Mouse (Mus musculus) megakaryocyte, embryonic 14.5 days (primary cell): ENCODE measurements at regions not wholly inside any gene's neighbourhood (a gene's known extent, or its start where the extent isn't known, plus 50 kb on each side); places are given as distances from the start of the nearest gene placed in this dataset.

Experiments
- H3K27me3 ChIP-seq: replicated peaks from 2 replicates; pipeline ENCODE3; 2012; ENCODE audit warnings: inconsistent platforms
- H3K36me3 ChIP-seq: replicated peaks from 2 replicates; pipeline ENCODE3; 2012; ENCODE audit warnings: low read length, inconsistent platforms, mixed read lengths
- H3K4me1 ChIP-seq: 2 replicates; pipeline ENCODE4 v1.6.1; 2012; ENCODE audit warnings: inconsistent platforms
- H3K4me3 ChIP-seq: replicated peaks from 2 replicates; pipeline ENCODE3; 2012; ENCODE audit warnings: moderate library complexity, mild to moderate bottlenecking, inconsistent platforms
- H3K9me3 ChIP-seq: 2 replicates; pipeline ENCODE4 v1.6.1; 2012; ENCODE audit warnings: inconsistent platforms
- FLI1 ChIP-seq: IDR thresholded peaks from 2 replicates; pipeline ENCODE4 v1.6.1; 2012; ENCODE audit warnings: low read length, inconsistent platforms, mixed read lengths
- GATA1 ChIP-seq: IDR thresholded peaks from 3 replicates; pipeline ENCODE4 v1.6.1; 2012; ENCODE audit warnings: mixed read lengths, low read length, inconsistent platforms, borderline replicate concordance

DNA sequence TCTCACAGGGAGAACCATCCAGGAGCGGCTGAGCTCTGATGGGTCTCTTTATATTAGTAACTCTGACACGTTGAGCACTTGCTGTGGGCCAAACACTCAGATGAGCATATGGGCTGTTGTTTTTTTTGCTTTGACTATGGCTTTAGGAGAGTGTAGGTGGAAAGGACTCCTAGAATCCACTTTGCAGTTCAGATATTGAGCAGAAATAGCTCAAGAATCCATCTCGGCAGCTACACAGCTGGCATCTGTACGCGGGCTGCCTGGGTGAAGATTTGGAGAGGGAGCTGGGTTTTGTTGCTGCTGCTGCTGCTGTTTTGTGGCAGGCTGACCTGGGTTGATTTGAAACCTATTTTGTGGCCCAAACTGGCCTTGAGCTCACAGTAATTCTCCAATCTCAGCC, 281.0 kb downstream of the Rps24 start:
- Histone ChIP-seq H3K27me3 (peaks cover 27% of the 10 kb centered on the region), H3K4me3 (no peak overlapping the region), H3K4me1 (no peaks in the 10 kb centered on the region), H3K9me3 (no peaks in the 10 kb centered on the region), H3K36me3 (no peaks in the 10 kb centered on the region)
- TF ChIP-seq FLI1 (no peak), GATA1 (no peak)

DNA sequence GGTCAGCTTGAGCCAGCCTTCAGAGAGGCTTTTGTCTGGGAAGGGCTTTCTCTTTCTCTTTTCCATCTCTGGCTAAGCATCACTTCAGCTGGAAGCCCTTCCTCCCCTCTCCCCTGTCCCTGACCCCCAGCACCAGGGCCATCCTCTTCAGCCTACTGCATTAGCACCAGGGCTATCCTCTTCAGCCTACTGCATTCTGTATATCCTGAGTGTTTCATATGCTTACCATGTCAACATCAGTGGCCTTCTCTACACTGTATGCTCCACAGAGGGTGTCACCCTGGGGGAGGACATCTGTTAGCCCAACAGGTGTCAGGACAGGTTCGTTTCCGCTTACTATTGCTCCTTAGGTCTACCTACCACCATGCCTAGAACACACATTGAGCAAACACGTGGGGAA, 282.5 kb downstream of the Rps24 start:
- H3K4me3 ChIP-seq: no peak overlapping the region
- TF ChIP-seq FLI1 (no peak), GATA1 (no peak)
- peaks cover 22% of the 10 kb centered on the region for H3K27me3 ChIP-seq
- no peaks in the 10 kb centered on the region for H3K4me1 ChIP-seq
- no peaks in the 10 kb centered on the region for H3K9me3 ChIP-seq
- H3K36me3 ChIP-seq: no peaks in the 10 kb centered on the region

DNA sequence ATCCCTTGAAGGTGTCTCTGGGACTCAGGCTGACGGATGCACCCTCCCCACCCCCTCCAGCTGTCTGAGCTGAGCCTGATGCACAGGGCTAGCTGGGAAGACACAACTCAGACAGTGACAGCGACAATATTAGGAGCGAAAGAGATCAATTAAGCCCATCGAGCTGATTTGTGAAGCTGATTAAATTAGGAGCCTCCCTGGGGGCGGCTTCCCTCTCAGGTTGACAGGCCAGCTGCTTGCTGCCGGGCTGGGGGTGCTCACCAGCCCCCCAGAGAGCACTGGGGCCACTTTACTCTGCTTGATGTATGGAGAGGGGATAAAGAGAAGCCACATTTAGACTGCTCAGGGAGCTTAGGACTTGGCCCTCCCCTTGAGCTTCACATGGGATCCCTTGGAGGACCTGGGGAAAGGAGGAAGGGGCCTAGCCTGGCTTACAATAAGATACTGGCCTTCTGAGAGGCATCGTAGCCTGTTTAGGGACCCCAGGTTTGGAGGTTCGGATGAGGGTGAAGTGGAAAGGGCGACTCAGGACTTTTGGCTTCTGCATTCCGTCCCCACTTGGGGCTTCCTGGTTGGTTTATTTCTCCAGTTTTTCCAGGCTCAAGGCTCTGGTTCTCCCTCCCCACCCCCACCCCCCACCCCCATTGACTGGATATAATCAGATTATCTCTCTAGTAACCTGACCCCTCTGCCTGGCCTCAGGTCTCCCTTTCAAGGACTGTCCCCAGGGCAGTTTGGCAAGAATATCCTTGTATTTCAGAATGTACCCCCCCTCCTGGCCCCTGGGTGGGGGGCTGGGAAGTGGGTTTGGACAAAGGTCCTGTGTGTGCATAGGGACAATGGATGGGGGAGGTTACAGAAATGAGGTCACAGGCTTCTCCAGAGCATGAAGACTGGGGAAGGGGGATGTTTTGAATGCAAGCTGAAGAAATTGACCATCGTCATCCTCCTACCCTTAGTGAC, 283.4 kb downstream of the Rps24 start:
- TF ChIP-seq GATA1: no peak
- TF ChIP-seq FLI1: no peak

GRCm38 (mm10) chr14:24771663-24772062, 284.7 kb downstream of the Rps24 start:
- H3K27me3 ChIP-seq: peaks cover 22% of the 10 kb centered on the region
- no peak overlapping the region for H3K4me3 ChIP-seq
- no peaks in the 10 kb centered on the region for H3K9me3 ChIP-seq
- TF ChIP-seq GATA1 (no peak), FLI1 (no peak)
- no peaks in the 10 kb centered on the region for H3K36me3 ChIP-seq
- no peaks in the 10 kb centered on the region for H3K4me1 ChIP-seq

More for the DNA sequence above, 283.4 kb downstream of the Rps24 start:
- no peaks in the 10 kb centered on the region for H3K9me3 ChIP-seq
- H3K4me3 ChIP-seq: no peak overlapping the region
- H3K4me1 ChIP-seq: no peaks in the 10 kb centered on the region
- H3K27me3 ChIP-seq: peaks cover 20% of the 10 kb centered on the region
- no peaks in the 10 kb centered on the region for H3K36me3 ChIP-seq

GRCm38 (mm10) chr14:24772129-24772528, 285.2 kb downstream of the Rps24 start:
- Histone ChIP-seq H3K4me3 (no peak overlapping the region), H3K9me3 (no peaks in the 10 kb centered on the region), H3K27me3 (peaks cover 22% of the 10 kb centered on the region), H3K4me1 (no peaks in the 10 kb centered on the region), H3K36me3 (no peaks in the 10 kb centered on the region)
- TF ChIP-seq GATA1: no peak
- TF ChIP-seq FLI1: no peak

- no peaks in the 10 kb centered on the region for H3K9me3 ChIP-seq
- TF ChIP-seq GATA1: no peak
- no peak for TF ChIP-seq FLI1
- peaks cover 19% of the 10 kb centered on the region for H3K4me1 ChIP-seq
- peaks cover 16% of the 10 kb centered on the region for H3K27me3 ChIP-seq
- H3K4me3 ChIP-seq: peak overlapping the region; percentile 91
- H3K36me3 ChIP-seq: no peaks in the 10 kb centered on the region
Observed at GRCm38 (mm10) chr14:24778748-24779630, 292.1 kb downstream of the Rps24 start.

GRCm38 (mm10) chr14:24781674-24782073, 294.7 kb downstream of the Rps24 start:
- TF ChIP-seq GATA1: no peak
- no peak for TF ChIP-seq FLI1
- H3K9me3 ChIP-seq: no peaks in the 10 kb centered on the region
- peaks cover 22% of the 10 kb centered on the region for H3K27me3 ChIP-seq
- peaks cover 19% of the 10 kb centered on the region for H3K4me1 ChIP-seq
- H3K4me3 ChIP-seq: no peak overlapping the region
- no peaks in the 10 kb centered on the region for H3K36me3 ChIP-seq

GRCm38 (mm10) chr14:24783889-24784288, 297.0 kb downstream of the Rps24 start:
- TF ChIP-seq GATA1 (no peak), FLI1 (no peak)
- peaks cover 22% of the 10 kb centered on the region for H3K27me3 ChIP-seq
- no peaks in the 10 kb centered on the region for H3K36me3 ChIP-seq
- no peak overlapping the region for H3K4me3 ChIP-seq
- no peaks in the 10 kb centered on the region for H3K9me3 ChIP-seq
- H3K4me1 ChIP-seq: peaks cover 16% of the 10 kb centered on the region

- Histone ChIP-seq H3K4me3 (no peak overlapping the region), H3K27me3 (peaks cover 26% of the 10 kb centered on the region), H3K36me3 (no peaks in the 10 kb centered on the region), H3K9me3 (no peaks in the 10 kb centered on the region), H3K4me1 (peaks cover under 1% of the 10 kb centered on the region)
- no peak for TF ChIP-seq GATA1
- TF ChIP-seq FLI1: no peak
Observed at GRCm38 (mm10) chr14:24785452-24785851, 298.5 kb downstream of the Rps24 start.

GRCm38 (mm10) chr14:24793375-24794285, 306.7 kb downstream of the Rps24 start:
- H3K9me3 ChIP-seq: 0 out of 2 replicates have a peak, but pooled peaks cover 5% of the 10 kb centered on the region
- no peaks in the 10 kb centered on the region for H3K36me3 ChIP-seq
- no peaks in the 10 kb centered on the region for H3K4me1 ChIP-seq
- H3K27me3 ChIP-seq: peaks cover 14% of the 10 kb centered on the region
- no peak overlapping the region for H3K4me3 ChIP-seq
- TF ChIP-seq FLI1 (no peak), GATA1 (no peak)
